Mouse (Mus musculus) liver, adult 2 months (tissue): ENCODE measurements around the gene Gtf2i.

Experiments
- CTCF ChIP-seq: fragments of 200-500 bp; IDR thresholded peaks from 2 replicates; pipeline ENCODE4 v1.5.1; 2011; ENCODE audit warnings: low read depth, low read length, control low read depth
- POLR2A ChIP-seq: fragments of 200-500 bp; IDR thresholded peaks from 2 replicates; pipeline ENCODE4 v1.6.1; 2011; ENCODE audit warnings: low read length, control low read depth; ENCODE audit not compliant: insufficient read depth; ENCODE audit errors: extremely low read depth

DNA sequence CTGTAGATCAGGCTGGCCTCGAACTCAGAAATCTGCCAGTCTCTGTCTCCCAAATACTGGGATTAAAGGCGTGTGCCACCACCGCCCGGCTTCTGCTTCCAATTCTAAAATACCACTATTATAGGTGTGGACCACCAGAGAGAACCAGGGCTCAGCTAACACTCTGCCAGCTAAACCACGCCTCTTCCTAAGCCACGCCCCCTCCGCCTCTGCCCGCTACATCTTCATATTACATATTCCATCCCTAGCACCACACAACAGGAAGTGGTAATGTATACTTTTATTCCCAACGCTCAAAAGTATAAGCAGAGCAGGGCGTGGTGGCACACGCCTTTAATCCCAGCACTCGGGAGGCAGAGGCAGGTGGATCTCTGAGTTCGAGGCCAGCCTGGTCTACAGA is 8.8 kb upstream of the Gtf2i start:
- no peak for TF ChIP-seq CTCF
- no peak for TF ChIP-seq POLR2A
